Mouse (Mus musculus) common myeloid progenitor, adult 5-6 weeks (primary cell): Measurements from ENCODE around the gene Cdc42ep4. TPM values are rescaled to one million over a fixed set of nuclear protein-coding genes. Genes with fewer than 3 reads are reported as not detected.

Experiments
- ATAC-seq: replicated peaks from 2 replicates; pipeline ENCODE4 v1.8.0; 2016; ENCODE audit warnings: low read depth, mild to moderate bottlenecking, moderate TSS enrichment, inconsistent platforms; ENCODE audit not compliant: poor library complexity, severe bottlenecking
- total RNA-seq: library from RNA; stranded (forward); fragments of 200-1000, 187-1606 nt; gene quantifications from 2 replicates; pipeline ENCODE4 v1.2.3, GENCODE M21; 2017

Cdc42ep4 gene
- total RNA-seq, 1 experiment from 2014 or later = 12.4 TPM

DNA sequence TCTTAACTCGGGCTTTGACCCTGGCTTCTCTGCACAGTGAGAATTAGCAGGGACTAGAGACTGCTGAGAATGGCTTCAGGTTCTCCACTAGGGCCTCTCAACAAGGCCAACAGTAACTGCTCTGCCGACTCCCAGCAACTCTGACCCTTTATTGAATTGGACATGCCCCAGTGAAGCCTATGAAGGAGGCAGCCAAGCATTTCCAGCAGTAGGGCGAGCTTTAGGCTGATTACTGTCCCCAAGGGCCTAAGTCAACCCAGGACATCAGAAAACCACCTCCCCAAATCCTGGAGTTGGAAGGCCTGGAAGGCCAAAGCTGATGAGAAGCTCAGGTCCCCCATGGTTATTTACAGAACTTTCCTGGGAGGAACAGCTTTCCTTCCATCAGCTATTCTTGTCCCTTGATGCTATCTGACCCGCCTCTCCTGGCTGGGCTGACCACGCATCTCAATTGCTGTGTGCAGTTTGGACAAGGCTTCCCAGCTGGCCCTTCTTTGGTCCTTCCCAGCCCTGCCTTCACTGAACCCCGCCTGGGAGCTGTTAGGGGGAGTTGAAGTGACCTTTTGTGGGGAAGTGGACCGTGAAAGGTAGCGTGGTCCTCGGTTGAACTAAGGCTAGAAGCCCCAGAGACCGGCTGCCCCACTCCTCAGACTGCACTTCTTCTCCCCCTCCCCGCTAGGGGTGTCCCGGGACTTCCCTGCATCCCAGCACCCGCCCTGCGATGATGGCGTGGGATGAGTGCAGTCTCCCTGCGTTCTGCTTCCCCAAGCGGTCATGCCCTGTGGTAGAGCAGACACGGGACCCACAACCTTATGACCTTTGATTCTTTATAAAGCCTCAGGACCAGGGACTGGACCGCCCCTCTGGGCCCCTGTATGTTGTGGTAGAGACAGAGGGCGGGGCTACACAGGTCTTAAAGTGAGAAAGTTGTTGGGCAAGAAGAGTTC is 27.3 kb upstream of the Cdc42ep4 start:
- no peak for ATAC-seq

DNA sequence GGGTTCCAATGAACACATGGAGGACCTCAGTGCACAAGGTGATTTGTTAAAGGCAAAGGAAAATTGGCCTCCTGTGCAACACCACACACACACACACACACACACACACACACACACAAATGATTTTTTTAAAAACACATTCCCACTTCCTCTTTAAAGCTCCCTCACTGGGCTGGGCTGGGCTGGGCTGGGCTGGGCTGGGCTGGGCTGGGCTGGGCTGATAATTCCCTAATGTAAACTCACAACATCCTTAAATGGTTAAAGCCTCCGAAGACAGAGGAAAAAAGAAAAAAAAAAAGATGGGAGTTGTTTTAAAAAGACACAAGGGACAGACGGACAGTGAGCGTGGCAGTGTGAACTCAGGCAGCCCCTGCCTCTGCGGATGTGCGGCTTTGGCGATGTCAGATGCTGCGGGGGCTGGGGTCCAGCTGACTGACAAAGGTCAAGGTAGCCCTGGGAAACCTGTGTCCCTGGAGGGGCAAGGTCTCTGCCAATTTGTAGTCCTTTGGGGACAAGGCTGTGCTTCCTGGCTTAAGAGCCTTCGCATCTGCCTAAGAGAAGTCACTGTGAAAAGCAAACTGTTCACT is 26.3 kb upstream of the Cdc42ep4 start:
- ATAC-seq = peak; percentile 64

DNA sequence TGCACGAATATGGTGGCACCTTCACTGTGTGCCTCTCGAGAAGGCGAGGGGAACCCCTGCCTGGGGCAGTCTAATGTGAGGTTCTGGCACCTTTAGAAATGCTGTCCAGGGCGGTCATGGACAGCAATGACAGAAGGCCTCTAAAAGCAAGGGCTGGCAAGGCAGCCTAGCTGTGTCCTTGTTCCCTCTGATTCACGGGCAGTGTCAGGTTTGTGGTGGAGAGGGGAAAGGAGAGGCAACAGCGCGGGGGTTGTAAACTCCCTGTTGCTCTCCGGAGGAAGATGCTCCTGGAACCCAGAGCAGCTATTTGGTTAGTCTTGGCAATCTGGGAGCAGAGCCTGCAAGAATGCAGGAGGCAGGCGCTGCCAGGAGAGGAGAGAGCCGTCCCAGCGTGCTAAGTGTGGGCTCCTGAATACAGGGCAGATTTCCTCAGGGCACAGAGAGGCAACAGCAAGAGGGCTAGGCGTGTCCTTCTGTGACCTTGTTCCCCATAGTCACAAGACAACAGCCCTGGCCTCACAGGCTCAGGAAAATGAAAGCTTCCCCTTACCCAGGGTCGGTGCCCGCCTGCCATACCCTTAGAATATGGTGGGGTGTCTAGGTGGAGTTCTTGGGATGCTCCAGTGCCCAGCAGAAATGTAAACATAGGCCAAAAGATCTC is 25.3 kb upstream of the Cdc42ep4 start:
- ATAC-seq = 0 out of 2 replicates have a peak, but pooled peaks have one; percentile 23

DNA sequence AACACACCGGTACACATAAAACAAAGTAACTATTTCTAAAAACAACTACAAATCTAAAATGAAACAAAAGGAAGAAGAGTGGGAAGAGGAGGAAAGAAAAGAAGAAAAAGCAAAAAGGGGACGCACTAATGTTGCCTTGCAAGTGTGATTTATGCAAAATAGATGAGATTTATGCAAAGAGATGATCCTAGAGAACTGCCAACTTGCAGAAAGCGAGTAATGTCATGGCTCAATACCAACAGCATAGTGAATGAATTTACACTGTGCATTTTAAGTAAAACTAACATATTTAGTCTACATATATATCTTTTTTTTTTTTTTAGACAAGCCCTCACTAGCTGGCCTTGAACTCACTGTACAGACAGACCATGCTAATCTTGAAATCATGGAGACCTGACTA is 23.1 kb upstream of the Cdc42ep4 start:
- ATAC-seq = no peak

DNA sequence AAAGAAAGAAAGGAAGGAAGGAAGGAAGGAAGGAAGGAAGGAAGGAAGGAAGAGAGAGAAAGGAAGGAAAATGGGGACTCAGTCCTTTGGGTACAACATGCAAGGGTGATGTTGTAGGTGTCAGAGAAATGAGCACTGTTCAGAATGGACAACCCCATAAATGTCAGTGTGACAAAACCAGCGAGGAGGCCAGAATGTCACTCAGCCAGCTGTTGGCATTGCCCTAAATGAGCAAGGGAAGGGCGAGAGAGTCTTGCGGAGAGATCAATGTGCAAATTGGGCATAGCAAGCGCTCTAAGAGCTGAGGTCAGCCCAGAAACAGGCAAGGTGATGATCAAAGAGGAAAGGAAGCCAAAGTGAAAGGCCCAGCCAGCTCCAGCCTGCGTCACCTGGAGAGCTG is 21.5 kb upstream of the Cdc42ep4 start:
- ATAC-seq = no peak

DNA sequence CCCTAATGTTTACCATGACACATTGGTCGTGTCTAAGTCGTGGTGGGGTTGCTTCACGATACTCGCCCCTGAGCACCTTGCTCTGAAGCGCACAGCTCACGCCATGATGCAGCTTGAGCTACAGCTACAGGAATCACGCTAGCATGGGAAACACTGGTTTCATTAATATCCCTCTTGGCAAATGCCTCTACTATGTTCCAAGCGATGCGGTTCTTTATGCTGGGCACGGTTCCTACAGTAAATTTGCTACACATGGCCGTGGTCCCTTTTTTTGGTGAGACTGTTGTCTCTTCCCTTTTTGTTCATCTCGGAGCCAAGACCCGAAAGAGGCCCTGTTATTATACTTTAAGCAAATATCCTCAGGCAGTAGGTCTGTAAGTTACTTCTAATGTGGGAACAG is 19.5 kb upstream of the Cdc42ep4 start:
- no peak for ATAC-seq

DNA sequence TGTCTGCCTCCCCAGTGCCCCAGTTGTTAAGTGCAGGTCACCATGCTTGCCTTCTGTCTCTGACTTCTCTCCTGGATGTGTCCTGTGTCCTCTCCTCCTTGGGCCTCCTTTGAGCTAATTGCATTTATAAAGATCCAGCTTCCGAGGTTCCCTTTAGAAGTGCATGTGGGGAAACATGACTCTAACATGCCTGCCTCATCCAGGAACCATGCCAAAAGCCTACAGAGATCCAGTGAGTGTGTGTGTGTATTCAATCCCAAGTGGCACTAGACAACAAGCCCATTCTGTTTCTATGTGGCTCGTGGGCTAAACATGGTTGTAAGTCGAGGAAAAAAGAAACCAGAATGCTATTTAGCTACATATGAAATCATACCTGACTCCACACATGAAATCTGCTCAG is 16.7 kb upstream of the Cdc42ep4 start:
- ATAC-seq = no peak

DNA sequence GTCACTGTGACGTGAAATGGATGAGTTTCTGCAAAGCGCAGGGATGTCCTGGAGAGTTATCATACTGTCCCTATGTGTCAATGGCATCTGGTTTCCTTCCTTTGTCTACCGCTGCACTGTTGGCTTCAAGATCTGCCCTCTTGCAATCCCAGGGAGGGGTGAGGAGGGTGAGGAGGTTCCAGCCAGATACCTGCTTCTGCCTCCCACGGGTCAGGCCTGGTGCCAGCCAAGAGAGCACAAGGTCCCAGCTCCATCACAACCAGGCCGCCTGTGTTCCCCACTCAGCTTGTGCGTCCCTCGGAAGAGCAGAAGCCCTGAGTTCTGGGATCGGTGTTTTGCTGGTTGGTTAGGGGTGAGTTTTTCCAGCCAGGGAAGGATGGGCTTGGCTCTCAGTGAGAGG is 15.6 kb upstream of the Cdc42ep4 start:
- ATAC-seq = no peak

DNA sequence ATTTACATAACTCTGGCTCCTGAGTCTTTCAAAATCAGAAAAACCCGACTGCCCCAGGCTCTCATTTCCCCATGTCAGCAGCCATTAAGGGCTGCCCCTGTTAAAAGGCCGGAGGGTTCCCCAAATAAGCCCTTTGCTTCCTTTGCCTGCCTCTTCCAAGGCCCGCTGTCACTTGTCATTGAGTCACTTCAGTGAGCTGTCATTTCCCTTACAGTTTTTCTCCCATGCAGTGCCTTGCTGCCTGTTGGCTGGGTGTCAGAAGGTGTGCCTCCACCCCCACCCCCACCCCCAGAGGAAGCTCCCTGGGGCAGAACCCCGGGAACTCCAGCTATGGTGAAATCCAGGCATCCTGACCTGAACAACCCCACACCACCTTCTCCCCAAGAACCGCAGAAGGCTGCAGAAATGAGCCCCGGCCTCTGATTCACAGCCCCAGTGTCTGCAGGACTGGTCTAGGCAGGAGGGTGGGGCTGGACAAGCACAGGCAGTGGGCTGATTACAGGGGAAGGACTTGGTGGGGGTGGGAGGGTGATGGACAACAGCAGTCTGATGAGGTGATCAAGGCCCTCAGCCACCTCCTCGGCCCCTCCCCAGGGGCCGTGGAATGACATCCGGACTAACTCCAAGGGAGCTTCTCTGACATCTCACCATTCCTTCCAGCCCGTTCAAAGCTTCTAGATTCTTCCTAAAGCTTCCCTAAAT is 14.8 kb upstream of the Cdc42ep4 start:
- ATAC-seq = peak; percentile 21; the same call in 1 of the 2 replicates

DNA sequence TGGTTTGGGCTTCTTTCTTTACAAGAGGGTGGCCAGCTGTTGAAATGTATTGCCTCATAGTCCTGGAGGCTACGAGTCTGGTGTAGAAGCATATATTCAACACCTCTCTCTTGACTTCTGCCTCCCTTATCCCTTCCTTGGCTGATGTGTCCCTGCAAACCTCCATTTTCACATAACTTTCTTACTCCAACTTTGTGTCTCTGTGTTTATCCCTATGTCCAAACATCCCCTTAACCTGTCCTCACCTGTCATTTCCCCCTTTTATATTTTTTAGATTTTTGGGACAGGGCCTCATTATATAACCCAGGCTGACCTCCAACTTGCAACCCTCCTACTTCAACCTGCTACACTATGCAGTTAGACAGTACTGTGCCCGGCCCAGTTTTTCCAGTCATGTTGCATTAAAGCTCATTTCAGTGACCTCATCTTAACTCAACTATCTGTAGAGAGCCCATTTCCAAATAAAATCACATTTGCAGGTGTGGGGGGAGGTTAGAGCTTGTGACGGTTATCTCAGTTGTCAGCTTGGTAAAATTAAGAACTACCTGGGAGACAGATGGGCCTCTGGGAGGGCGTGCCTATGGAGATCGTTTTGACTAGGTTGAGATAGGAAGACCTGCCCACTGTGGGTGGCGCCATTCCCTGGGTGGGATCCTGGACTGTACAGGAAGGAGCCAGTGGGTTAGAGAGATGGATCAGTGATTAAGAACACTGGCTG is 12.6 kb upstream of the Cdc42ep4 start:
- ATAC-seq = no peak

DNA sequence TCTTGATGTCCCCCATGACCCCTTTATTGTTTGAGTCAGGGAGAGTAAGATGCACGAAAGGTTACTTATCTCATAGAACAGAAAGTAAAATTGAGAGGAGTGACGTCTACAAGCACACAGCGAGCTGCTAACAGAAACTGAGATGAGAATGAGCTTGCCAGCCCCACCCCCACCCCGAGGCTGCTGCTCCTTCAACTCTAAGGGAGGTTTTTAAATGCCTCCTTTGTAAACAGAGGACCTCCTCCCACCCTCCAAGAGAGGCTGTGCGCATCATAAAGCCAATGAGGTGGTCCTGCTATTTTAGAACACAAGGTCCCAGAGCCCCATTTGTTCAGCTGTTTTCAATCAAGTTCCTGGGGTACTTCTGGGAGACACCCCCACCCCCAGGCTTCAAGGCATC is 11.8 kb upstream of the Cdc42ep4 start:
- no peak for ATAC-seq

DNA sequence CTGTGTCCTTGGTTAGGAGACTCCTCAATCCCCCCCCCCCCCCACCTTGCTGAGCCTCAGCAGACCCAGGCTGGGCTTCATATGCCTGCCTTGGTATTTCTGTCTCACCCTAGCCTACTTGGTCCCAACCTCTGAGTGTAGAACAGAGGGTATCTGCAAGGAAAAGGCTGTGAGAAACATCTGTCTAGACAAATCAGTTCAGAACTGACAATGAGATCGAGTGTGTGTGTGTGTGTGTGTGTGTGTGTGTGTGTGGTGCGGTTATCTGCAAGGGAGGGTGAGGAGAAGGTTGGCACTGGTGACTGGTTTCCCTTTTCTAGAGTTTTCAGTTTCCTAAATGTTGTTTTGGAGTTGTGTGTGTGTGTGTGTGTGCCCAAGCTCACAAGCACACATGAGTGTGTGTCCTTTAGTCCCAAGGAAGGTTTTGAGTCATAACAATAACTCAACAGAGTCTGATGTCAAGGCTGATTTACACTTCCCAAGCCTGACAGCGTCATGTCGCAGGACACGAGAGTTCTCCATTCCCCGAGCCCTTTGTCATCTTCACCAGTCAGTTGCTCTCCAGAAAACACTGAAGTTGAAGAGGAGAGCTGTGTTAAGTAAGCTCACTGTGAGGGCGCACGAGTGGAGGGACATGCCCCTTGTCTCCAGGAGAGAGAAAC is 10.6 kb upstream of the Cdc42ep4 start:
- 0 out of 2 replicates have a peak, but pooled peaks have one; percentile 20 for ATAC-seq

DNA sequence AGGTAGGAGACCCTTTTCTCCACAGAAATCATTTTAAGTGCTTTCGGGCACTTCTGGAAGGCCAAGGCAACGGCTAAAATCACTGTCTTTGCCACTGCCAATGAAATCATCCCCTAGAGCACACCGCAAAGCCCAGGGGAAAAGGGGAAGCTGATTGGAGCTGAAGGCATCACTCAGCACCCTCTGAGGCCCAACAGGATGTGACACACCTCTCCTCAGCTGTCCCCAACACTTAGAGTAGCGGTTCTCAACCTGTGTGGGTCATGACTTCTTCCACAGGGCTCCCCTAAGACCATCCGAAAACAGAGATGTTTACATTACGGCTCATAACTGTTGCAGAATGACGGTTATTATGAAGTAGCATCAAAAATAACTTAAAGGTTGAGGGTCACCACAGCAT is 10.0 kb upstream of the Cdc42ep4 start:
- peak; percentile 82 for ATAC-seq

DNA sequence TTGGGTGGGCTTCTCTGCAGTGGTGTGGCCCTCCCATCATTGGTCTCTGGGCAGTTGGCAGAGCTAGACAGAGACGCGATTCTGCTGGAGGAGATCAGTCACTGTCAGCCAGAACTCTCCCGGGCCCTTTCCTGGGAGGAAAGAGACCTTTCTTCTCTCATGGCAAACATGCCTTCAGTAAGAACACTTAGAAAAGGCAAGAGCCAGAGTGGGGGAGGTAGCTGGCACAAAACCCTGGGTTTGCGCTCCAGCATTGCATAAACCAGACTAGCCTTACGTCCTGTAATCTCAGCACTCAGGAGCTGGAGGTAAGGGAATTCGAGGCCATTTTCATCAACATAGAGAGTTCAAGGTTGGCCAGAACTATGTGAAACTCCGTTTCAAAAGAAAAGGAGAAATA is 8.8 kb upstream of the Cdc42ep4 start:
- ATAC-seq = no peak

DNA sequence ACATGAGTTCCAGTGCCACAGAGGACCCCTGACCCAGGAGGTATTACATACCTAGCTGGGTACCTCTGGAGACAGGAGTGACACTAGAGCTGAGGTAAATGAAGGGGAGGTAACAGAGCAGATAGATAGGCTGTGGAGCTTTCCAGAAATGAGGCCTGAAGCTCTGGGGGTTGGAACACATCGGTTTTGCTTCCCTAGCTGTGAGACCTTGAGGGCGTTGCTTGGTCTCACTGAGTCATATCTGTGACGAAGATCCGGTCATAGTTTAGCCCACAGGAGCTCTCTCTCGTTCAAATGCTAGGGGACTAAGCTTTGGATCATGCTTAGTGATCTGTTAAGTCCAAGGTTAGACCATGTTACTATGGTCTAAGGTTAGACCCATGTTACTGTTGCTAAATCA is 7.2 kb upstream of the Cdc42ep4 start:
- no peak for ATAC-seq

DNA sequence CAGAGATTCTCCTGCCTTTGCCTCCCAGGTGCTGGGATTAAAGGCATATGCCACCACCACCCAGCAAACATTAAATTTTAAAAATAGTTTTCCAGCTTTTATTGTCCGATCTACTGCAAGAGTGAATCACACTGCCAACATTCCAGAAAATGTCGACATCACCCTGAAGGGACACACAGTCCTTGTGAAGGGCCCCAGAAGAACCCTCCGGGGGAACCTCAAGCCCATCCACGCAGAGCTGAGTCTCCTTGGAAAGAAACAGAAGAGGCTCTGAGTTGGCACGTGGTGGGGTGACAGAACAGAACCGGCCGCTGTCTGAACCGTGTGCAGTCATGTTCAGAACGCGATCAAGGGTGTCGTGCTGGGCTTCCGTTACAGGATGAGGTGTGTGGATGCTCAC is 4.9 kb upstream of the Cdc42ep4 start:
- no peak for ATAC-seq

DNA sequence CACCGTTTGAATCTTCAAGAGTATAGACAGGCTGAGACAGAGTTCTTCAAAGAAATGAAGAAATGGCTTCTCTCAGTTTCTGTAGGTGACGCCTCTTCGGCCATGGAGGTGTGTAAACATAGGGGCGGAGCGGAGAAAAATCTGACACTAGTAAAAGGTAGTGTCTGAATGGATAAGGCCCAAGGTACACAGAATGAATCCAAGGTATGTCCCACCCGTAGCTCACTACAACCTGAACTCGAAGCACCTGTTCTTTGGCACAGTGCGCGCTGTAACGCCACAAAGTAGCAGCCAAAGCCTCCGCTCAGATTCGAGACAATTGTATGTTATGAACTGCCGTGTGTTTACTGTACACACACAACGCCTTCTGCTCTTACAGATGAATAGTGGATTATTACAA is 4.2 kb upstream of the Cdc42ep4 start:
- ATAC-seq = no peak

DNA sequence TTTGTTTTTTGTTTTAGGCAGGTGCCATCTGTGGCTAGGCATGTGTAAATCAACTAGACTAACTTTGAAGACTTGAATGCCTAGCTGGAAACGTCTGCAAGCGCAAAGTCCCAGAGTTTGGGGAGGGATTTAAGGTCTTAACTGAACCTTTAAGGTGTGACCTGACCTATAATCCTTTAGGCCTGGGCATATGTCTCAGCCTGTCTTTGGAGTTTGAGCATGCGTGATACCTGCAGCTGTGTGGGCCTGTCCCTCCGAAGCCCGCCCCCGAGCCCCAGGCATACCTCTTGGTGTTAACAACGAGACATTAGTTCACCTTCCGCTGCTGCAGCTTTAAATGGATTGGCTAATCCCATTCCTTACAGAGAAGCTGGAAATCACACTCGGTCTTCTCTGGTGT is 3.2 kb upstream of the Cdc42ep4 start:
- no peak for ATAC-seq

DNA sequence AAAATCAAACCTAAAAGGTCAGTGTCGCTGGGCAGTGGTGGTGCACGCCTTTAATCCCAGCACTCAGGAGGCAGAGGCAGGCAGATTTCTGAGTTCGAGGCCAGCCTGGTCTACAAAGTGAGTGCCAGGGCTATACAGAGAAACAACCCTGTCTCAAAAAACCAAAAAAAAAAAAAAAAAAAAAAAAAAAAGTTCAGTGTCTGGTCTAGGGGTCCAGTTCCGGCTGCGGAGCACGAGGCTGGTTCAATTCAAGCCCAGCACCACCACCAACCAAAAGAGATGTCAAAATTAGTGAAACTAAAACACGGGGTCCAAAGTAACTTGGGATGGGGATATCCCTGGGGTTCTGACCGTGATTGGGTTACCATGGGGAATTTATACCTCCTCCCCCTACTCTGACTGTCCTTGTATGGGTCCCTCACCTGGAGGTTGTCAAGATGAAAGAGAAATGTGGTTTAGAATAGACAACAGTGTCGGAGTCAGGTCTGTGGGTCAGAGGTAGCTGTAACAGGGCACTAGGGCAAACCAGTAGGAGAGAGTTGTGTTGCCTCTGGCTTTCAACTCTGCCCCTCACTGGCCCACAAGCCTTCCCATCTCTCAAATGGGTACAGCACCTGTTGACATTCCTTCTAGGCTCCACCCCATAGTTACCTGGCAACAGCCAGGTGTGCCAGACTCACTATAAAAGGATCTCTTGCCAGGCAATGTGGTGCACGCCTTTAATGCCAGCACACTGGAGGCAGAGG is 1.2 kb upstream of the Cdc42ep4 start:
- ATAC-seq = no peak
